Mouse (Mus musculus) splenic B cell, adult 2 months (primary cell): ENCODE results near the gene Ddx52.
A peak's percentile ranks its signal among the peaks of the same experiment; 100 is the strongest.

Source experiments
- DNase-seq: peaks from one replicate; pipeline ENCODE4 v3.0.0-alpha.2; 2011; ENCODE audit warnings: low read depth, low spot score
- H3K27me3 ChIP-seq: 2 replicates; pipeline ENCODE4 v1.6.1; 2012; ENCODE audit warnings: mild to moderate bottlenecking, low read length, moderate library complexity, mixed read lengths; ENCODE audit not compliant: control insufficient read depth, poor library complexity, insufficient read depth, severe bottlenecking
- H3K36me3 ChIP-seq: 2 replicates; pipeline ENCODE4 v1.6.1; 2012; ENCODE audit warnings: mild to moderate bottlenecking, low read length, moderate library complexity, mixed read lengths; ENCODE audit not compliant: control insufficient read depth, poor library complexity, insufficient read depth, severe bottlenecking

The Ddx52 gene

GRCm38 (mm10) chr11:83941950-83942840, at the start of gene Ddx52:
Gene Ddx52, plus strand, starts transcription at chr11:83942062.
- DNase-seq = peak; percentile 86
- H3K36me3 ChIP-seq = peaks cover 11% of the 10 kb centered on the region
- H3K27me3 ChIP-seq = 0 out of 2 replicates have a peak, but pooled peaks cover 2% of the 10 kb centered on the region

GRCm38 (mm10) chr11:83893325-83893724, 48.5 kb upstream of the Ddx52 start:
- no peak for DNase-seq
- H3K27me3 ChIP-seq = no peaks in the 10 kb centered on the region
- no peaks in the 10 kb centered on the region for H3K36me3 ChIP-seq

GRCm38 (mm10) chr11:83896430-83897410, 45.1 kb upstream of the Ddx52 start:
- Histone ChIP-seq H3K27me3 (no peaks in the 10 kb centered on the region), H3K36me3 (no peaks in the 10 kb centered on the region)
- DNase-seq = no peak

- no peaks in the 10 kb centered on the region for H3K27me3 ChIP-seq
Observed at GRCm38 (mm10) chr11:83897569-83897968, 44.3 kb upstream of the Ddx52 start.

GRCm38 (mm10) chr11:83902812-83903211, 39.0 kb upstream of the Ddx52 start:
- no peak for DNase-seq
- Histone ChIP-seq H3K36me3 (no peaks in the 10 kb centered on the region), H3K27me3 (no peaks in the 10 kb centered on the region)

More at GRCm38 (mm10) chr11:83897569-83897968, 44.3 kb upstream of the Ddx52 start:
- no peak for DNase-seq
- H3K36me3 ChIP-seq = no peaks in the 10 kb centered on the region

GRCm38 (mm10) chr11:83905756-83906155, 36.1 kb upstream of the Ddx52 start:
- DNase-seq = no peak
- Histone ChIP-seq H3K27me3 (no peaks in the 10 kb centered on the region), H3K36me3 (no peaks in the 10 kb centered on the region)

GRCm38 (mm10) chr11:83908376-83908775, 33.5 kb upstream of the Ddx52 start:
- Histone ChIP-seq H3K36me3 (no peaks in the 10 kb centered on the region), H3K27me3 (no peaks in the 10 kb centered on the region)
- DNase-seq = no peak

GRCm38 (mm10) chr11:83913824-83914311, 28.0 kb upstream of the Ddx52 start:
- H3K36me3 ChIP-seq = no peaks in the 10 kb centered on the region
- H3K27me3 ChIP-seq = no peaks in the 10 kb centered on the region
- DNase-seq = no peak

GRCm38 (mm10) chr11:83914501-83914900, 27.4 kb upstream of the Ddx52 start:
- H3K36me3 ChIP-seq = no peaks in the 10 kb centered on the region
- no peak for DNase-seq
- H3K27me3 ChIP-seq = no peaks in the 10 kb centered on the region

- H3K27me3 ChIP-seq = no peaks in the 10 kb centered on the region
- no peaks in the 10 kb centered on the region for H3K36me3 ChIP-seq
- DNase-seq = no peak
Observed at GRCm38 (mm10) chr11:83922600-83922999, 19.3 kb upstream of the Ddx52 start.

GRCm38 (mm10) chr11:83927097-83927496, 14.8 kb upstream of the Ddx52 start:
- Histone ChIP-seq H3K36me3 (no peaks in the 10 kb centered on the region), H3K27me3 (no peaks in the 10 kb centered on the region)
- DNase-seq = peak; percentile 57

GRCm38 (mm10) chr11:83932506-83933106, 9.3 kb upstream of the Ddx52 start:
- DNase-seq = no peak
- H3K36me3 ChIP-seq = no peaks in the 10 kb centered on the region
- H3K27me3 ChIP-seq = peaks cover 2% of the 10 kb centered on the region; the same call in 1 of the 2 replicates

- DNase-seq = no peak
- H3K27me3 ChIP-seq = peaks cover 2% of the 10 kb centered on the region; the same call in 1 of the 2 replicates
Observed at GRCm38 (mm10) chr11:83933376-83933775, 8.5 kb upstream of the Ddx52 start.

GRCm38 (mm10) chr11:83935986-83936665, 5.7 kb upstream of the Ddx52 start:
- DNase-seq = peak; percentile 83

More at GRCm38 (mm10) chr11:83933376-83933775, 8.5 kb upstream of the Ddx52 start:
- H3K36me3 ChIP-seq = no peaks in the 10 kb centered on the region

More at GRCm38 (mm10) chr11:83935986-83936665, 5.7 kb upstream of the Ddx52 start:
- no peaks in the 10 kb centered on the region for H3K36me3 ChIP-seq
- H3K27me3 ChIP-seq = peaks cover 2% of the 10 kb centered on the region; the same call in 1 of the 2 replicates
